Mouse (Mus musculus) stomach, embryonic 14.5 days (tissue): ENCODE data around the gene Cfap65. TPM values are rescaled to one million over a fixed set of nuclear protein-coding genes. Genes with fewer than 3 reads are reported as not detected.
A peak's percentile ranks its signal among the peaks of the same experiment; 100 is the strongest.

ENCODE experiments used
- ATAC-seq: fragments of 200-750 bp; cut with Nextera tagmentation; 2 replicates; pipeline ENCODE4 v1.8.0; 2017; ENCODE audit warnings: low read depth, moderate TSS enrichment; ENCODE audit not compliant: insufficient number of reproducible peaks, insufficient read depth, low FRiP score
- H3K27ac ChIP-seq: fragments of 300-500 bp; sonication (generic); 2 replicates; pipeline ENCODE4 v1.5.1; 2014; ENCODE audit warnings: mild to moderate bottlenecking, low read length, moderate library complexity, mixed read lengths
- H3K27me3 ChIP-seq: fragments of 300-500 bp; sonication (generic); 2 replicates; pipeline ENCODE4 v1.6.1; 2014; ENCODE audit warnings: low read length, control low read depth, mixed read lengths; ENCODE audit not compliant: control insufficient read depth, insufficient read depth
- H3K36me3 ChIP-seq: fragments of 300-500 bp; sonication (generic); 2 replicates; pipeline ENCODE4 v1.6.1; 2014; ENCODE audit warnings: mild to moderate bottlenecking, control low read depth, low read length, moderate library complexity, mixed read lengths; ENCODE audit not compliant: control insufficient read depth, insufficient read depth
- H3K4me1 ChIP-seq: fragments of 300-500 bp; sonication (generic); 2 replicates; pipeline ENCODE4 v1.6.1; 2014; ENCODE audit warnings: low read length, control low read depth, mixed read lengths; ENCODE audit not compliant: control insufficient read depth, insufficient read depth
- H3K4me2 ChIP-seq: fragments of 300-500 bp; sonication (generic); replicated peaks from 2 replicates; pipeline ENCODE4 v1.6.1; 2014; ENCODE audit warnings: low read depth, low read length, control low read depth
- H3K4me3 ChIP-seq: fragments of 300-500 bp; sonication (generic); 2 replicates; pipeline ENCODE4 v1.5.1; 2014; ENCODE audit warnings: low read depth, low read length, control low read depth
- H3K9ac ChIP-seq: fragments of 300-500 bp; sonication (generic); replicated peaks from 2 replicates; pipeline ENCODE4 v1.6.1; 2014; ENCODE audit warnings: low read depth, mild to moderate bottlenecking, control low read depth, low read length, moderate library complexity, mixed read lengths
- H3K9me3 ChIP-seq: fragments of 300-500 bp; sonication (generic); 2 replicates; pipeline ENCODE4 v1.6.1; 2016; ENCODE audit warnings: low read depth, low read length, control low read depth; ENCODE audit not compliant: control insufficient read depth
- WGBS: fragments of 180-500 bp; shearing (Covaris S2); extraction: QIAGEN DNeasy Blood & Tissue Kit; methylation state at CpG from one replicate; pipeline ENCODE4 v1.1.7; 2014; 5-methylcytosine and 5-hydroxymethylcytosine counted together
- polyA plus RNA-seq: library from polyadenylated mRNA; unstranded; fragments of >200 nt; fragmentation: Nextera tagmentation; extraction: Ambion mirVana; gene quantifications from 2 replicates; pipeline ENCODE4 v1.2.1, GENCODE M21; 2014

Cfap65 gene
- polyA plus RNA-seq, 1 experiment from 2014 or later = not detected

GRCm38 (mm10) chr1:74893134-74893855, 42.1 kb downstream of the Cfap65 start, which contains the start of gene Cryba2:
Gene Cryba2 (minus strand): TSS chr1:74893143.
- Histone ChIP-seq H3K4me3 (no peak within 1 kb of the TSS), H3K9me3 (no peaks in the 10 kb centered on the region), H3K4me2 (0 out of 2 replicates have a peak within 1 kb of the TSS, but pooled peaks have one; percentile 7), H3K27me3 (peaks cover 56% of the 10 kb centered on the region), H3K27ac (no peak within 1 kb of the TSS), H3K4me1 (no peaks in the 10 kb centered on the region), H3K9ac (no peak within 1 kb of the TSS), H3K36me3 (no peaks in the 10 kb centered on the region)
- no peak for ATAC-seq
- WGBS = 6% methylated on average over 25 of the region's 25 CpGs

GRCm38 (mm10) chr1:74892351-74893133, 42.9 kb downstream of the Cfap65 start:
- 3% methylated on average over 39 of the region's 39 CpGs for WGBS
- H3K4me3 ChIP-seq = no peak overlapping the region

GRCm38 (mm10) chr1:74891513-74891912, 43.9 kb downstream of the Cfap65 start:
- Histone ChIP-seq H3K36me3 (no peaks in the 10 kb centered on the region), H3K27ac (no peak overlapping the region), H3K9ac (no peak overlapping the region), H3K4me1 (no peaks in the 10 kb centered on the region), H3K27me3 (peaks cover 62% of the 10 kb centered on the region), H3K4me3 (no peak overlapping the region), H3K9me3 (no peaks in the 10 kb centered on the region), H3K4me2 (no peak overlapping the region)
- no peak for ATAC-seq
- under 1% methylated on average over 8 of the region's 8 CpGs for WGBS

More at GRCm38 (mm10) chr1:74892351-74893133, 42.9 kb downstream of the Cfap65 start:
- H3K4me1 ChIP-seq = no peaks in the 10 kb centered on the region
- H3K27ac ChIP-seq = no peak overlapping the region
- ATAC-seq = no peak
- H3K36me3 ChIP-seq = no peaks in the 10 kb centered on the region
- no peak overlapping the region for H3K4me2 ChIP-seq
- no peaks in the 10 kb centered on the region for H3K9me3 ChIP-seq
- H3K27me3 ChIP-seq = peaks cover 53% of the 10 kb centered on the region
- no peak overlapping the region for H3K9ac ChIP-seq

GRCm38 (mm10) chr1:74885369-74886042, 49.9 kb downstream of the Cfap65 start, which contains the start of gene Fev:
Gene Fev (minus strand): TSS chr1:74885419.
- Histone ChIP-seq H3K9ac (no peak within 1 kb of the TSS), H3K4me3 (peak within 1 kb of the TSS; percentile 20), H3K36me3 (no peaks in the 10 kb centered on the region), H3K4me1 (peaks cover 15% of the 10 kb centered on the region), H3K9me3 (no peaks in the 10 kb centered on the region), H3K27me3 (peaks cover 71% of the 10 kb centered on the region), H3K4me2 (peak within 1 kb of the TSS; percentile 37), H3K27ac (no peak within 1 kb of the TSS)
- under 1% methylated on average over 36 of the region's 43 CpGs for WGBS
- ATAC-seq = no peak

- Histone ChIP-seq H3K4me1 (peaks cover 15% of the 10 kb centered on the region), H3K4me3 (peak overlapping the region; percentile 20), H3K4me2 (peak overlapping the region; percentile 37), H3K27me3 (peaks cover 67% of the 10 kb centered on the region), H3K9ac (no peak overlapping the region), H3K36me3 (no peaks in the 10 kb centered on the region), H3K27ac (no peak overlapping the region), H3K9me3 (no peaks in the 10 kb centered on the region)
- 1% methylated on average over 57 of the region's 57 CpGs for WGBS
- no peak for ATAC-seq
These were observed 50.9 kb downstream of the Cfap65 start for GRCm38 (mm10) chr1:74884196-74885141.

GRCm38 (mm10) chr1:74883441-74883840, 52.0 kb downstream of the Cfap65 start:
- no peak for ATAC-seq
- 8% methylated on average over 5 of the region's 5 CpGs for WGBS
- Histone ChIP-seq H3K9ac (no peak overlapping the region), H3K4me3 (no peak overlapping the region), H3K36me3 (no peaks in the 10 kb centered on the region), H3K27me3 (peaks cover 73% of the 10 kb centered on the region), H3K4me2 (no peak overlapping the region), H3K27ac (no peak overlapping the region), H3K9me3 (no peaks in the 10 kb centered on the region), H3K4me1 (peaks cover 15% of the 10 kb centered on the region)

GRCm38 (mm10) chr1:74882828-74883227, 52.6 kb downstream of the Cfap65 start:
- Histone ChIP-seq H3K9ac (no peak overlapping the region), H3K4me3 (peak overlapping the region; percentile 22; the same call in 1 of the 2 replicates), H3K4me2 (no peak overlapping the region; the same call in 1 of the 2 replicates), H3K36me3 (no peaks in the 10 kb centered on the region), H3K27ac (no peak overlapping the region), H3K4me1 (peaks cover 15% of the 10 kb centered on the region), H3K9me3 (no peaks in the 10 kb centered on the region), H3K27me3 (peaks cover 73% of the 10 kb centered on the region)
- ATAC-seq = no peak
- WGBS = 4% methylated on average over 8 of the region's 8 CpGs
